Mouse (Mus musculus) adrenal gland, adult 18-20 months (tissue): ENCODE data around the gene Cfhr1. TPM values are rescaled to one million over a fixed set of nuclear protein-coding genes. Genes with fewer than 3 reads are reported as not detected.

Experiments used
- DNase-seq, 2 experiments: peaks; one replicate each; pipeline ENCODE4 v3.0.0; 2021 to 2022; ENCODE audit warnings: low spot score in 2 of 2
- long read RNA-seq, 2 experiments: library from polyadenylated mRNA; stranded (forward); transcript quantifications; one replicate each; pipeline ENCODE4 v2.0.0; 2021
- total RNA-seq, 2 experiments: library from RNA; stranded (reverse); gene quantifications; 1 replicate in 1 of 2; 2 replicates in 1 of 2; pipeline ENCODE4 v1.2.3; 2021

Gene Cfhr1
- total RNA-seq: not detected
- long read RNA-seq, experiment 1: 0 reads
- long read RNA-seq, experiment 2: 0 reads

DNA sequence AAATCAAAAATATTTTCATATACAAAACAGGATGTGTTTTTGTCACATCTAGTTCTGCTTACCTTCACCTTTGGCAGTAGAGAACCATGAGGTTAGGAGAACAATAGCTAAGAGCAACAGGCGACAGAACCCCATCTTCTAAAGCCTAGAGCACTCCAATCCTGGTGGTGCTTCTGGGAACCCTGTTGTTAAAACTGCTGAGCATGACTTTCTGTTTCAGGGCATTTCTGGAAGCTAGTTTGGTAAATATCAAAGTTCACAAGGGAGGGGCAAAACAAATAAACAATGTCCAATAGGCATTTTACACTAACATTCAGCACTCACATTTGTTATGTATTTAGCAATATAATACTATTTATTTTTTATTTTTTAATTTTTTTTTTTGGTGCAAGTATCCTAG is at the start of gene Cfhr1:
Gene Cfhr1 (minus strand): TSS at position 249 of the 400 bp plus-strand sequence.
- no peak for DNase-seq

DNA sequence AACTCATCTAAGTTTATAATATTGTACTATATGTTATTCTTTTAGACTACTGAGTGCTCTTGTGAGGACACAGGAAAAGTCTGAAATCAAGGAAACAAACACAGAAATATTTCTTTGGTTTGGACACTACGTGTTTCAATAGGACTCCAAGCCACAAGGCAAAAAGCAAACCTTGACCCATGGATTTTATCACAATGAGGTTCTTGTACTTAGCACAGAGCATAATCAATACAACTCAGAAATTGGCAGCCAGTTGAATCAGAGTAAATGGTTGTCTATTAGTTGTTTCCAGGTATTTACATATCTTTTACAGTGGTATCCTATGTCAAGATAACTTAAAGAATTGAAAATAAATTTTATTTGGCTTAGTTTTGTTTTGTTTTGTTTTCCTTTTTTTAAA is 8.8 kb downstream of the Cfhr1 start:
- DNase-seq: no peak

DNA sequence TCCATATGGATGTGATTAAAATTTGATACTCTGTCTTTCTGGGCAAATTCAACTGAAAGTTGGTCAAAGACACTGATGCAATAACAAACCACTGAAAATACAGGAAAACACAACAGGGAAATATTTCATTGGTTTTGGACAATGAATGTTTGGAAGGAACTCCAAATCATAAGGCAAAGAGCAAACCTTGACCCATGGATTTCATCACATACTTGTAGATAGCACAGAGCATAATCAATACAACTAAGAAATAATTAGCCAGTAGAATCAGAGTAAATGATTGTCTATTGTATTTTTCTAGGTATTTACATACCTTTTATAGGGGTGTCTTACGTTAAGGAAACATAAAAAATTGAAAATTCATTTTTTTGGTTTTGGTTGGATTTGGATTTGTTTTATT is 11.5 kb downstream of the Cfhr1 start:
- no peak for DNase-seq

DNA sequence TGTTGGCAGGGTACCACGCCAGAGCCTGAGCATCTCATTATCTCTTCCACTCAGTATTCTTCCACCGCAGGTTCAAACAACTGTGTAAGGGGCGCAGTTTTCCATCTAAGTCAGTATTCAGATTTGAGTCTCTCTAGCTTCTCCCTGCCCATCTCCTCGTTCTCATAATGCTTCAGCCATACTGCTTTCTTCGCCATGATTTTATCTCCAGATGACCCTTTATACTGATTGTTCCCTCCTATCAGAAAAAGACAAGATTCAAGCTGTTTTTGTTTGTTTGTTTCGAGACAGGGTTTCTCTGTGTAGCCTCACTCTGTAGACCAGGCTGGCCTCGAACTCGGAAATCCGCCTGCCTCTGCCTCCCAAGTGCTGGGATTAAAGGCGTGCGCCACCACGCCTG is 45.5 kb downstream of the Cfhr1 start:
- no peak for DNase-seq

DNA sequence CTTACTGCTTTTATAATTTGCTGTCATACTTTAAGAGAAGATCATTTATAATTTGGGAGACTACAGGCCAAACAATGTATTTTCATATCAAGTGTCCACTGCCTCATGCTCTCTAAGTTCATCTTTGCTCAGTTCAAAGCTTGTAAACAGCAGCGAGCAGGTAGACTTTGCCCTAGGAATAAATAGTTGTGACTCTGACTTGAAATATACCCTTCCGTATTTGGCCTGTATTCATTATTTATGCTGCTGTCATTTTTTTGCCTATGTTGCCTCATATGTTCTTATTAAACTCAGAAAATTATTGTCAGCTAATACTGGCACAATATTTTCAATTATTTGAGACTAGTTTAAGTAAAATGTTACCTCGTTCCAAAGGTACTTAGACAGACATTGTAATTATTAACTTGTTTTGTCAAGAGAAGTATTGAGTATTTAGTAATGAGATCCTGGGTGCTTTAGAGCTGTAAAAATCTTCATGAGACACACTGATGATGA is 58.8 kb downstream of the Cfhr1 start, which contains the start of gene F13b:
Gene F13b (plus strand): TSS at position 445 of the 495 bp plus-strand sequence.
- no peak for DNase-seq

DNA sequence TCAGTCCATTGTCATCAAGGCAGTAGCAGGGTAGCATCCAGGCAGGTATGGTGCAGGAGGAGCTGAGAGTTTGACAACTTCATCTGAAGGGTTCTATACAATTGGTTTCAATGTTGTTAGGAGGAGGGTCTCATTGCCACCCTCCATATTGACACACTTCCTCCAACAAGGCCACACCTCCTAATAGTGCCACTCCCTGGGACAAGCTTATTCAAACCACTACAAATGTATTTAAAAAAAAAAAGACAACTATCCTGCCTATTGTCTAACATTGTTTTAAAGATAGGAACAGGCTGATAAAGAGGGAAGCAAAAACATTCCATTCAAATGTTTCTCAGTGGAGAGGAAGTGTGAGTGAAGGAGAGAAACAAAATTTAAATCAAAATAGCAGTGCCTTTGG is 60.3 kb downstream of the Cfhr1 start:
- no peak for DNase-seq

Other genes with a start within 250 kb of the Cfhr1 start
- gene Crb1, start 183.2 kb downstream of the Cfhr1 start, total RNA-seq: under 1 TPM in 1 of 2 experiments, not detected in 1; 0.10 TPM
- 10 to 100 TPM; 31.9 to 43.4 TPM for gene Zbtb41, start 138.0 kb downstream of the Cfhr1 start, total RNA-seq
- gene Aspm, start 105.5 kb downstream of the Cfhr1 start, total RNA-seq: under 1 TPM; 0.48 to 0.86 TPM
- gene F13b, start 58.6 kb downstream of the Cfhr1 start, total RNA-seq: under 1 TPM in 1 of 2 experiments, not detected in 1; 0.13 TPM
- under 1 TPM; 0.35 to 0.70 TPM for gene Gm4788, start 221.0 kb upstream of the Cfhr1 start, total RNA-seq